In the genomic region with DNA sequence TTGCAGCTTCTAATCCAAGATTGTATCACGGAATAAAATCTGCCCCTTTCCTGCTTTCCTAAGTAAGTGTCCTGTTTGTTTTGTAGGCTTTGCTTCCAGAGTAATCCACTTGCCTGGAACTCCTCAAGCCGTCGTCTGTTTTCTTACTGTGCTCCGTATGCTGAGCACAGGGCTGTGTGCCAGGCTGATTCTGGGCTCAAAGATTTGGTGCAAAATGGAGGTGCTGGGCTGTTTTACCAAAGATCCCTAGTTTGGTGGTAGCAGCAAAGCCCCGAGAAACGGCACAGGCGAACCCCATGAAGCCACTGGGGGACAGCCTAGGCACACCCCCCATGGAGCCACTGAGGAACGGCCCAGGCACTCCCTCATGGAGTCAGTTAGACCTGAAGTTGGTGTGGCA, we compare ENCODE assay signal across 14 mouse cellular contexts.
"Had no signal": no experiment of that assay in that cellular context is flagged by ENCODE, and none has a peak within 500 bp of the region (broad histone marks: within the 10 kb centered on the region; RNA-seq: fewer than 3 reads in every experiment).

No protein-coding gene starts in this region.

- H3K27ac ChIP-seq: layer of hippocampus, adult 2 months; limb, embryonic 13.5 days; liver, embryonic 14.5 days; midbrain, embryonic 13.5 days; neural tube, embryonic 15.5 days had no signal

- DNase-seq: kidney, adult 18-20 months; kidney, postnatal 10 days; kidney, postnatal 4 days; lung, adult 18-20 months; right cerebral cortex, postnatal 25 days; spleen, adult 18-20 months; thymus, adult 18-20 months; thymus, postnatal 14 days had no signal

- H3K36me3 ChIP-seq: limb, embryonic 13.5 days; midbrain, embryonic 13.5 days; neural tube, embryonic 15.5 days had no signal

- H3K4me2 ChIP-seq: limb, embryonic 13.5 days; midbrain, embryonic 13.5 days; neural tube, embryonic 15.5 days had no signal

- ATAC-seq: midbrain, embryonic 13.5 days had no signal

- H3K9me3 ChIP-seq: limb, embryonic 13.5 days; midbrain, embryonic 13.5 days; neural tube, embryonic 15.5 days had no signal

- H3K27me3 ChIP-seq: limb, embryonic 13.5 days had no signal

- H3K4me3 ChIP-seq: layer of hippocampus, adult 2 months; limb, embryonic 13.5 days; midbrain, embryonic 13.5 days; myocyte; neural tube, embryonic 15.5 days had no signal

- H3K9ac ChIP-seq: limb, embryonic 13.5 days; liver, embryonic 14.5 days; midbrain, embryonic 13.5 days; neural tube, embryonic 15.5 days had no signal
